Mouse (Mus musculus) MEL (cell line): Measurements from ENCODE around the gene Pycr1. TPM values are rescaled to one million over a fixed set of nuclear protein-coding genes. Genes with fewer than 3 reads are reported as not detected.

Source experiments
- DNase-seq: peaks from one replicate; pipeline ENCODE4 v3.0.0; 2011; ENCODE audit warnings: low read depth, low spot score
- H3K27ac ChIP-seq: 2 replicates; pipeline ENCODE4 v1.5.1; 2012; ENCODE audit warnings: low read depth, mild to moderate bottlenecking, control low read depth, low read length, moderate library complexity; ENCODE audit not compliant: control insufficient read depth
- H3K27me3 ChIP-seq, 2 experiments: fragments of 150-350 bp in 1 of 2; sonication (generic) in 1 of 2; 2 replicates each; pipeline ENCODE4 v1.6.1; 2012; ENCODE audit warnings: low read length in 2 of 2, mild to moderate bottlenecking in 2 of 2, improper control_type of control experiment in 1 of 2, moderate library complexity in 1 of 2; ENCODE audit not compliant: insufficient read depth in 2 of 2, control insufficient read depth in 1 of 2
- H3K36me3 ChIP-seq, 2 experiments: 2 replicates each; pipeline ENCODE4 v1.6.1; 2012 to 2014; ENCODE audit warnings: low read length in 2 of 2, improper control_type of control experiment in 1 of 2, inconsistent platforms in 1 of 2, mild to moderate bottlenecking in 1 of 2; ENCODE audit not compliant: insufficient read depth in 2 of 2, control insufficient read depth in 1 of 2
- H3K4me1 ChIP-seq, 2 experiments: fragments of 150-350 bp in 1 of 2; sonication (generic) in 1 of 2; 2 replicates each; pipeline ENCODE4 v1.6.1; 2012; ENCODE audit warnings: low read length in 2 of 2, improper control_type of control experiment in 1 of 2, mild to moderate bottlenecking in 1 of 2; ENCODE audit not compliant: insufficient read depth in 2 of 2, control insufficient read depth in 1 of 2
- H3K4me3 ChIP-seq, 2 experiments: fragments of 150-350 bp in 1 of 2; sonication (generic) in 1 of 2; 2 replicates each; pipeline ENCODE4 v1.5.1; 2012; ENCODE audit warnings: low read depth in 2 of 2, low read length in 2 of 2, mild to moderate bottlenecking in 2 of 2, moderate library complexity in 2 of 2, control low read depth in 1 of 2, improper control_type of control experiment in 1 of 2; ENCODE audit not compliant: control insufficient read depth in 1 of 2, insufficient read depth in 1 of 2
- H3K79me2 ChIP-seq: 2 replicates; pipeline ENCODE4 v1.6.1; 2012; ENCODE audit warnings: mild to moderate bottlenecking, low read length, moderate library complexity; ENCODE audit not compliant: control insufficient read depth, poor library complexity, insufficient read depth
- H3K9ac ChIP-seq: 2 replicates; pipeline ENCODE4 v1.6.1; 2012; ENCODE audit warnings: low read depth, mild to moderate bottlenecking, control low read depth, low read length, moderate library complexity; ENCODE audit not compliant: control insufficient read depth, poor library complexity, severe bottlenecking
- H3K9me3 ChIP-seq: fragments of 150-350 bp; sonication (generic); replicated peaks from 2 replicates; pipeline ENCODE4 v1.6.1; 2012; ENCODE audit warnings: mild to moderate bottlenecking, low read length, improper control_type of control experiment, moderate library complexity; ENCODE audit not compliant: insufficient read depth
- CHD1 ChIP-seq: IDR thresholded peaks from 2 replicates; pipeline ENCODE4 v1.6.1; 2012; ENCODE audit warnings: low read depth, mild to moderate bottlenecking, inconsistent platforms, low read length, improper control_type of control experiment
- ELF1 ChIP-seq: IDR thresholded peaks from 2 replicates; pipeline ENCODE4 v1.6.1; 2014; ENCODE audit warnings: low read depth, mild to moderate bottlenecking, inconsistent platforms, low read length, improper control_type of control experiment, moderate library complexity
- GABPA ChIP-seq: IDR thresholded peaks from 2 replicates; pipeline ENCODE4 v1.6.1; 2012; ENCODE audit warnings: low read depth, mild to moderate bottlenecking, inconsistent platforms, low read length, improper control_type of control experiment, moderate library complexity
- HCFC1 ChIP-seq: IDR thresholded peaks from 2 replicates; pipeline ENCODE4 v1.6.1; 2012; ENCODE audit warnings: low read depth, mild to moderate bottlenecking, inconsistent platforms, low read length, improper control_type of control experiment, moderate library complexity
- JUND ChIP-seq: IDR thresholded peaks from 2 replicates; pipeline ENCODE4 v1.6.1; 2011; ENCODE audit warnings: low read depth, mild to moderate bottlenecking, improper control_type of control experiment, low read length
- KAT2A ChIP-seq: conservative IDR thresholded peaks from 2 replicates; pipeline ENCODE4 v1.6.1; 2012; ENCODE audit warnings: low read depth, low read length, improper control_type of control experiment, inconsistent platforms
- MAX ChIP-seq: IDR thresholded peaks from 2 replicates; pipeline ENCODE4 v1.6.1; 2011; ENCODE audit warnings: low read length, improper control_type of control experiment
- MAZ ChIP-seq: IDR thresholded peaks from 2 replicates; pipeline ENCODE4 v1.6.1; 2012; ENCODE audit warnings: low read depth, mild to moderate bottlenecking, inconsistent platforms, low read length, improper control_type of control experiment
- MEF2A ChIP-seq: IDR thresholded peaks from 2 replicates; pipeline ENCODE4 v1.6.1; 2014; ENCODE audit warnings: low read depth, mild to moderate bottlenecking, inconsistent platforms, low read length, improper control_type of control experiment; ENCODE audit not compliant: poor library complexity, insufficient replicate concordance, severe bottlenecking; ENCODE audit errors: extremely low read depth
- MYB ChIP-seq: IDR thresholded peaks from 2 replicates; pipeline ENCODE4 v1.6.1; 2011; ENCODE audit warnings: mild to moderate bottlenecking, low read depth, low read length, improper control_type of control experiment
- MYC ChIP-seq: IDR thresholded peaks from 2 replicates; pipeline ENCODE4 v1.6.1; 2011; ENCODE audit warnings: low read depth, mild to moderate bottlenecking, low read length, improper control_type of control experiment, moderate library complexity
- NELFE ChIP-seq: IDR thresholded peaks from 2 replicates; pipeline ENCODE4 v1.6.1; 2011; ENCODE audit warnings: low read depth, low read length, improper control_type of control experiment
- NRF1 ChIP-seq: IDR thresholded peaks from 2 replicates; pipeline ENCODE4 v1.6.1; 2014; ENCODE audit warnings: low read depth, mild to moderate bottlenecking, inconsistent platforms, low read length, improper control_type of control experiment, moderate library complexity; ENCODE audit not compliant: poor library complexity, insufficient read depth, severe bottlenecking
- POLR2A ChIP-seq, 2 experiments: IDR thresholded peaks; 2 replicates each; pipeline ENCODE4 v1.6.1; 2011 to 2012; ENCODE audit warnings: low read length in 2 of 2, mild to moderate bottlenecking in 2 of 2, control low read depth in 1 of 2, improper control_type of control experiment in 1 of 2, low read depth in 1 of 2, moderate library complexity in 1 of 2; ENCODE audit not compliant: control insufficient read depth in 1 of 2, insufficient read depth in 1 of 2, poor library complexity in 1 of 2
- RAD21 ChIP-seq: IDR thresholded peaks from 2 replicates; pipeline ENCODE4 v1.6.1; 2011; ENCODE audit warnings: mild to moderate bottlenecking, low read depth, low read length, improper control_type of control experiment
- SIN3A ChIP-seq: IDR thresholded peaks from 2 replicates; pipeline ENCODE4 v1.6.1; 2012; ENCODE audit warnings: low read length, improper control_type of control experiment, inconsistent platforms
- SMC3 ChIP-seq: IDR thresholded peaks from 2 replicates; pipeline ENCODE4 v1.6.1; 2011; ENCODE audit warnings: low read depth, low read length, improper control_type of control experiment
- TAL1 ChIP-seq: IDR thresholded peaks from 2 replicates; pipeline ENCODE4 v1.6.1; 2012; ENCODE audit warnings: mild to moderate bottlenecking, inconsistent platforms, low read length, moderate library complexity, mixed read lengths
- TCF12 ChIP-seq: IDR thresholded peaks from 2 replicates; pipeline ENCODE4 v1.6.1; 2014; ENCODE audit warnings: low read depth, mild to moderate bottlenecking, inconsistent platforms, low read length, improper control_type of control experiment, moderate library complexity
- UBTF ChIP-seq: IDR thresholded peaks from 2 replicates; pipeline ENCODE4 v1.6.1; 2012; ENCODE audit warnings: low read depth, mild to moderate bottlenecking, inconsistent platforms, low read length, improper control_type of control experiment, moderate library complexity, borderline replicate concordance; ENCODE audit not compliant: insufficient read depth
- ZC3H11A ChIP-seq: IDR thresholded peaks from 2 replicates; pipeline ENCODE4 v1.6.1; 2012; ENCODE audit warnings: low read depth, mild to moderate bottlenecking, inconsistent platforms, low read length, improper control_type of control experiment
- ZMIZ1 ChIP-seq: IDR thresholded peaks from 2 replicates; pipeline ENCODE4 v1.6.1; 2012; ENCODE audit warnings: low read depth, mild to moderate bottlenecking, inconsistent platforms, low read length, improper control_type of control experiment, moderate library complexity
- ZNF384 ChIP-seq: IDR thresholded peaks from 2 replicates; pipeline ENCODE4 v1.6.1; 2012; ENCODE audit warnings: low read depth, mild to moderate bottlenecking, inconsistent platforms, low read length, improper control_type of control experiment
- polyA plus RNA-seq, 2 experiments: library from polyadenylated mRNA; stranded (reverse) in 1 of 2; unstranded in 1 of 2; fragments of >175 nt in 1 of 2; fragments of >200 nt in 1 of 2; gene quantifications; 2 replicates each; pipeline versions ENCODE4 v1.2.1 to v1.2.4; 2012; ENCODE audit warnings: low replicate concordance in 2 of 2, low read depth in 1 of 2; ENCODE audit not compliant: insufficient read length in 2 of 2, insufficient read depth in 1 of 2, missing spikeins in 1 of 2
- total RNA-seq: library from RNA; depleted of rRNA; stranded (reverse); fragments of 300-350 nt; gene quantifications from 2 replicates; pipeline ENCODE4 v1.2.3, GENCODE M21; 2012

The Pycr1 gene
- total and polyA plus RNA-seq, 3 experiments = 2.6 to 15.3 TPM; not detected in 1

GRCm38 (mm10) chr11:120628601-120629340 lies 14.8 kb downstream of the Pycr1 start:
- H3K27ac ChIP-seq = no peak overlapping the region
- H3K4me1 ChIP-seq = peaks cover 19 to 39% of the 10 kb centered on the region in 2 experiments
- H3K9ac ChIP-seq = no peak overlapping the region
- H3K27me3 ChIP-seq = no peaks in the 10 kb centered on the region
- DNase-seq = no peak
- H3K36me3 ChIP-seq = peaks cover 3 to 32% of the 10 kb centered on the region in 2 experiments; a peak in 3 of 4 replicates
- no peaks in the 10 kb centered on the region for H3K9me3 ChIP-seq
- TF ChIP-seq SMC3 (no peak), RAD21 (no peak), MAX (no peak), UBTF (no peak), MEF2A (no peak), CHD1 (no peak), POLR2A (IDR thresholded peaks at IDR 0.05; ENCODE audit: control insufficient read depth in 1 of 2, insufficient read depth in 1 of 2, low read depth in 1 of 2, low read length in 2 of 2, poor library complexity in 1 of 2) (no peak), NRF1 (no peak), ZNF384 (no peak), TCF12 (no peak)
- H3K79me2 ChIP-seq = peaks cover 65% of the 10 kb centered on the region
- H3K4me3 ChIP-seq = no peak overlapping the region

GRCm38 (mm10) chr11:120627468-120628300 lies 15.9 kb downstream of the Pycr1 start:
- H3K36me3 ChIP-seq = peaks cover 3 to 35% of the 10 kb centered on the region in 2 experiments
- H3K27ac ChIP-seq = no peak overlapping the region
- DNase-seq = no peak
- peaks cover 19 to 40% of the 10 kb centered on the region in 2 experiments for H3K4me1 ChIP-seq
- peaks cover 65% of the 10 kb centered on the region for H3K79me2 ChIP-seq
- H3K4me3 ChIP-seq = no peak overlapping the region
- H3K9me3 ChIP-seq = no peaks in the 10 kb centered on the region
- TF ChIP-seq SIN3A (no peak), NRF1 (no peak), POLR2A (IDR thresholded peaks at IDR 0.05; ENCODE audit: control insufficient read depth in 1 of 2, insufficient read depth in 1 of 2, low read depth in 1 of 2, low read length in 2 of 2, poor library complexity in 1 of 2) (no peak), JUND (no peak), MYC (no peak), ZC3H11A (no peak), MYB (no peak), ELF1 (no peak), TAL1 (no peak), ZMIZ1 (no peak), MAZ (no peak), HCFC1 (no peak), KAT2A (no peak), MEF2A (no peak), MAX (no peak), GABPA (no peak), NELFE (no peak), CHD1 (no peak)
- H3K9ac ChIP-seq = no peak overlapping the region
- no peaks in the 10 kb centered on the region for H3K27me3 ChIP-seq
